ENCODE assay signal across 19 mouse cellular contexts in the genomic region with DNA sequence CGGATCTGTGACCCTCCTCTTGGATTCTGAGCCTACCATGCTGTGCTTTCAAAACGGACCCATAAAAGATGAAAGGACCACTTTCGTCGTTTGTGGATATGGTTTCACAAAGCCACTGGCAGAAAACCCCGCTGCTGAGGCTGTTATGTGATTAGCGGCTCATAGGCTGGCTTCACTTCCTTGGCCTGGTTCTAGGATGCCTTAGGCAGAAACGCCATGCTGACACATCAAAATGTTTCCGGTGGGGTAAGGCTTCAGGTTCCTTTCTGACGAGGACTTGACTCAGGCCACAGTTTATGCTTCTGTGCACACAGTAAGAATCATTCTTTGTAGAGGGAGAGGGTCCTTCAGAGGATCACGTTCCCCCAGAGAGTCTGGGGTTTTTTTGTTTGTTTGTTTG. TPM values are rescaled to one million over a fixed set of nuclear protein-coding genes. Genes with fewer than 3 reads are reported as not detected.
DNase-seq lines count a peak whose midpoint lies in the region; ATAC-seq and TF ChIP-seq lines count a peak whose summit lies in the region.
"Had no signal": no experiment of that assay in that cellular context is flagged by ENCODE, and none has a peak within 500 bp of the region (broad histone marks: within the 10 kb centered on the region; RNA-seq: fewer than 3 reads in every experiment).

No protein-coding gene starts in this region.

- WGBS in kidney, embryonic 16.5 days: 9% methylated on average over 10 of the region's 10 CpGs
- 11% methylated on average over 10 of the region's 10 CpGs for WGBS in embryonic facial prominence, embryonic 15.5 days

- H3K4me2 ChIP-seq in kidney, embryonic 16.5 days (replicated peaks; ENCODE audit: low read depth, low read length): peak overlapping the region; percentile 20
- peak overlapping the region; percentile 15; the same call in 1 of the 2 replicates for H3K4me2 ChIP-seq in embryonic facial prominence, embryonic 15.5 days (replicated peaks)
- H3K4me2 ChIP-seq: heart, embryonic 13.5 days; hindbrain, embryonic 12.5 days had no signal

- H3K4me3 ChIP-seq in kidney, embryonic 16.5 days (ENCODE audit: low read length): no peak overlapping the region
- no peak overlapping the region for H3K4me3 ChIP-seq in embryonic facial prominence, embryonic 15.5 days (replicated peaks)
- H3K4me3 ChIP-seq: heart, embryonic 13.5 days; hindbrain, embryonic 12.5 days had no signal

- 0 out of 2 replicates have a peak, but pooled peaks have one; percentile 31 for ATAC-seq in kidney, embryonic 16.5 days (ENCODE audit: low FRiP score, low TSS enrichment)
- ATAC-seq in embryonic facial prominence, embryonic 15.5 days (ENCODE audit: insufficient number of reproducible peaks, low FRiP score, low TSS enrichment, low read depth): 0 out of 2 replicates have a peak, but pooled peaks have one; percentile 29
- peak; percentile 63 for ATAC-seq in megakaryocyte, adult 5-6 weeks (ENCODE audit: poor library complexity, severe bottlenecking)
- no peak for ATAC-seq in monocyte, adult 5-6 weeks (replicated peaks; ENCODE audit: insufficient number of reproducible peaks, low FRiP score, low TSS enrichment, poor library complexity, severe bottlenecking)

- H3K27ac ChIP-seq in kidney, embryonic 16.5 days (ENCODE audit: low read length): no peak overlapping the region
- no peak overlapping the region for H3K27ac ChIP-seq in embryonic facial prominence, embryonic 15.5 days (replicated peaks)
- H3K27ac ChIP-seq: heart, embryonic 13.5 days; hindbrain, embryonic 12.5 days; stomach, postnatal 0 days had no signal

- H3K4me1 ChIP-seq in kidney, embryonic 16.5 days (ENCODE audit: insufficient read depth, low read length): peaks cover 8% of the 10 kb centered on the region
- no peaks in the 10 kb centered on the region; the same call in 1 of the 2 replicates for H3K4me1 ChIP-seq in embryonic facial prominence, embryonic 15.5 days
- H3K4me1 ChIP-seq: heart, embryonic 13.5 days; hindbrain, embryonic 12.5 days had no signal

- no peak for TF ChIP-seq POLR2A in brain, embryonic 14.5 days (IDR thresholded peaks at IDR 0.05; ENCODE audit: borderline replicate concordance, extremely low read depth, insufficient read depth, insufficient read length, poor library complexity, severe bottlenecking)

- no peaks in the 10 kb centered on the region for H3K36me3 ChIP-seq in kidney, embryonic 16.5 days (ENCODE audit: insufficient read depth, low read length)
- no peaks in the 10 kb centered on the region for H3K36me3 ChIP-seq in embryonic facial prominence, embryonic 15.5 days
- H3K36me3 ChIP-seq: heart, embryonic 13.5 days; hindbrain, embryonic 12.5 days had no signal

- H3K9me3 ChIP-seq in kidney, embryonic 16.5 days (ENCODE audit: low read length): no peaks in the 10 kb centered on the region
- no peaks in the 10 kb centered on the region for H3K9me3 ChIP-seq in embryonic facial prominence, embryonic 15.5 days (replicated peaks)
- H3K9me3 ChIP-seq: heart, embryonic 13.5 days; hindbrain, embryonic 12.5 days had no signal

- no peak for TF ChIP-seq CTCF in brain, embryonic 14.5 days (IDR thresholded peaks at IDR 0.05; ENCODE audit: borderline replicate concordance, extremely low read depth, insufficient read depth, insufficient read length)

- no peak for DNase-seq in kidney, postnatal 36 days
- peak; percentile 46 for DNase-seq in brain, embryonic 14.5 days (ENCODE audit: low read depth)
- DNase-seq in MN1 (ENCODE audit: low spot score): no peak
- DNase-seq: cerebellum, adult 9-11 months; gastrocnemius, postnatal 36 days; kidney, postnatal 14 days; midbrain, embryonic 14.5 days had no signal

- no peaks in the 10 kb centered on the region for H3K27me3 ChIP-seq in kidney, embryonic 16.5 days (ENCODE audit: insufficient read depth, low read length)
- no peaks in the 10 kb centered on the region for H3K27me3 ChIP-seq in embryonic facial prominence, embryonic 15.5 days
- H3K27me3 ChIP-seq: heart, embryonic 13.5 days; hindbrain, embryonic 12.5 days had no signal

- peak overlapping the region; percentile 29; the same call in 1 of the 2 replicates for H3K9ac ChIP-seq in kidney, embryonic 16.5 days (replicated peaks; ENCODE audit: low read length)
- no peak overlapping the region for H3K9ac ChIP-seq in embryonic facial prominence, embryonic 15.5 days
- H3K9ac ChIP-seq: heart, embryonic 13.5 days; hindbrain, embryonic 12.5 days had no signal

RNA-seq across cellular contexts. Expression of a gene that starts 12.3 kb away (rescaled TPM):
- 0.25 TPM in 1 of 2 replicates, not detected in the other for polyA plus RNA-seq in kidney, embryonic 16.5 days (2015; fragmentation: Nextera tagmentation; extraction: Ambion mirVana)
- 0.13 and 0.18 TPM in 2 replicates for polyA plus RNA-seq in brain, embryonic 14.5 days (2012; rRNA removed)
- polyA plus RNA-seq in embryonic facial prominence, embryonic 15.5 days (2015; fragmentation: Nextera tagmentation; extraction: Ambion mirVana): 0.63 and 3.4 TPM in 2 replicates
- 14.1 and 14.2 TPM in 2 replicates for total RNA-seq in megakaryocyte, adult 5-6 weeks (2015)
- total RNA-seq in megakaryocyte, adult 5-6 weeks (2017): 6.9 and 10.2 TPM in 2 replicates
- total RNA-seq in monocyte, adult 5-6 weeks (2017): 1.4 TPM in 1 of 3 replicates, not detected in the others
- total RNA-seq: layer of hippocampus, postnatal 25 days had no signal
- polyA plus RNA-seq: frontal cortex, adult 2 months; midbrain, embryonic 14.5 days had no signal

RNA-seq across cellular contexts. Expression of a gene that starts 39.0 kb away (rescaled TPM):
- polyA plus RNA-seq in kidney, embryonic 16.5 days (2015; fragmentation: Nextera tagmentation; extraction: Ambion mirVana): 1.6 and 1.8 TPM in 2 replicates
- polyA plus RNA-seq in brain, embryonic 14.5 days (2012; rRNA removed): 0.05 TPM in 2 replicates
- 0.11 and 0.29 TPM in 2 replicates for polyA plus RNA-seq in embryonic facial prominence, embryonic 15.5 days (2015; fragmentation: Nextera tagmentation; extraction: Ambion mirVana)
- not detected in 2 replicates for total RNA-seq in megakaryocyte, adult 5-6 weeks (2015)
- total RNA-seq in megakaryocyte, adult 5-6 weeks (2017): 0.37 TPM in 1 of 2 replicates, not detected in the other
- 0.19 TPM in 1 of 3 replicates, not detected in the others for total RNA-seq in monocyte, adult 5-6 weeks (2017)
- total RNA-seq: adrenal gland, adult 18-20 months; gastrocnemius, postnatal 36 days had no signal
- polyA plus RNA-seq: midbrain, embryonic 14.5 days; neural tube, embryonic 14.5 days had no signal

RNA-seq across cellular contexts. Expression of a gene that starts 39.6 kb away (rescaled TPM):
- polyA plus RNA-seq in kidney, embryonic 16.5 days (2015; fragmentation: Nextera tagmentation; extraction: Ambion mirVana): 0.32 and 0.35 TPM in 2 replicates
- 0.04 and 0.15 TPM in 2 replicates for polyA plus RNA-seq in brain, embryonic 14.5 days (2012; rRNA removed)
- polyA plus RNA-seq in embryonic facial prominence, embryonic 15.5 days (2015; fragmentation: Nextera tagmentation; extraction: Ambion mirVana): 0.41 TPM in 2 replicates
- total RNA-seq in megakaryocyte, adult 5-6 weeks (2015): not detected in 2 replicates
- total RNA-seq in megakaryocyte, adult 5-6 weeks (2017): 0.18 TPM in 1 of 2 replicates, not detected in the other
- not detected in 3 replicates for total RNA-seq in monocyte, adult 5-6 weeks (2017)
- total RNA-seq: adrenal gland, adult 18-20 months; layer of hippocampus, postnatal 25 days; left cerebral cortex, postnatal 36 days had no signal

RNA-seq across cellular contexts. Expression of a gene that starts 47.7 kb away (rescaled TPM):
- 177 and 178 TPM in 2 replicates for polyA plus RNA-seq in kidney, embryonic 16.5 days (2015; fragmentation: Nextera tagmentation; extraction: Ambion mirVana)
- 70.3 and 77.5 TPM in 2 replicates for polyA plus RNA-seq in brain, embryonic 14.5 days (2012; rRNA removed)
- polyA plus RNA-seq in embryonic facial prominence, embryonic 15.5 days (2015; fragmentation: Nextera tagmentation; extraction: Ambion mirVana): 202 and 203 TPM in 2 replicates
- 297 and 307 TPM in 2 replicates for total RNA-seq in megakaryocyte, adult 5-6 weeks (2015)
- total RNA-seq in megakaryocyte, adult 5-6 weeks (2017): 232 and 285 TPM in 2 replicates
- 194 to 214 TPM (median 195 TPM) in 3 replicates for total RNA-seq in monocyte, adult 5-6 weeks (2017)
